Mouse (Mus musculus) kidney, postnatal 25 days (tissue): ENCODE results near the gene Kdsr.

Experiments used
- DNase-seq, 2 experiments: peaks; one replicate each; pipeline ENCODE4 v3.0.0; 2021; ENCODE audit warnings: mixed read lengths in 2 of 2

Gene Kdsr

GRCm38 (mm10) chr1:106759572-106760435, at the start of gene Kdsr:
Gene Kdsr, minus strand, starts transcription at chr1:106759727.
- peak; percentile 97 to 99 for DNase-seq

GRCm38 (mm10) chr1:106799931-106800330, 40.4 kb upstream of the Kdsr start:
- DNase-seq = no peak

- DNase-seq = no peak
Observed at GRCm38 (mm10) chr1:106799406-106799805, 39.9 kb upstream of the Kdsr start.

DNA sequence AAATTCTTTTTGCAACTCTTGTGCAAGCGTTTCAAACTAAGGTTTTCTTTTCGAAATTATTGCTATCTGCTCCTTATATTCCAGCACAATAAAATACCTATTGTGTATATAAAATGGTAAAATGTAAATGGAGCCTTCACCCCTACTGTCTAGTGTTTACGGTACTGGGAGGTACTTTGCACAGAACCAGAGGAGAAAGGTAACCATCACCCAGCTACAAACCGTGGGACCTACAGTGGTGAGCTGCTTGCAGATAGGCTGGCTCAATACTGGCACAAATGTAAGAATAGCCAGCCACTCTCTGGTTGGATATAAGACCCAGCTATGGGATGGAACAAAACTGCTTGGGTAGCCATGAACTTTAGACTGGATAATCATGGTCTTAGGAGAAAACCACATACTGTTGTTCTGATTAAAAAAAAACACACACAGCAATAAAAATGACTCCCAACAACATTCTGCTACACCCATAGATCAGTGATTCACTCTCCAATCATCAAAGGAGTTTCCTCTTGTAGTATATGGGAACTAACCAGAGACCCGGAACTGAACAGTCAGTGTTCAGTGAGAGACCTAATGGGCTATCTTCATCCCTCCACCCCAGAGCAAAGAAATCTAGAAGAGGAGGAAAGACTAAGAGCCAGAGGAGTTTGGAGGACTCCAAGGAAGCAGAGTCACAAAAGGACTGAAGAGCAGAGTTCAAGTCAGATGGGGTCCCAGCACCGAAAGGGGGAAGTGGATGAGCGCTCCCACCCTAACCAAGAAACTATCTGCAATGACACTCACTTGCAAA, 37.7 kb upstream of the Kdsr start:
- no peak for DNase-seq

GRCm38 (mm10) chr1:106796542-106796924, 37.0 kb upstream of the Kdsr start, which contains the start of gene Vps4b:
Gene Vps4b, minus strand, starts transcription at chr1:106796728.
- peak; percentile 94 to 96 for DNase-seq

DNA sequence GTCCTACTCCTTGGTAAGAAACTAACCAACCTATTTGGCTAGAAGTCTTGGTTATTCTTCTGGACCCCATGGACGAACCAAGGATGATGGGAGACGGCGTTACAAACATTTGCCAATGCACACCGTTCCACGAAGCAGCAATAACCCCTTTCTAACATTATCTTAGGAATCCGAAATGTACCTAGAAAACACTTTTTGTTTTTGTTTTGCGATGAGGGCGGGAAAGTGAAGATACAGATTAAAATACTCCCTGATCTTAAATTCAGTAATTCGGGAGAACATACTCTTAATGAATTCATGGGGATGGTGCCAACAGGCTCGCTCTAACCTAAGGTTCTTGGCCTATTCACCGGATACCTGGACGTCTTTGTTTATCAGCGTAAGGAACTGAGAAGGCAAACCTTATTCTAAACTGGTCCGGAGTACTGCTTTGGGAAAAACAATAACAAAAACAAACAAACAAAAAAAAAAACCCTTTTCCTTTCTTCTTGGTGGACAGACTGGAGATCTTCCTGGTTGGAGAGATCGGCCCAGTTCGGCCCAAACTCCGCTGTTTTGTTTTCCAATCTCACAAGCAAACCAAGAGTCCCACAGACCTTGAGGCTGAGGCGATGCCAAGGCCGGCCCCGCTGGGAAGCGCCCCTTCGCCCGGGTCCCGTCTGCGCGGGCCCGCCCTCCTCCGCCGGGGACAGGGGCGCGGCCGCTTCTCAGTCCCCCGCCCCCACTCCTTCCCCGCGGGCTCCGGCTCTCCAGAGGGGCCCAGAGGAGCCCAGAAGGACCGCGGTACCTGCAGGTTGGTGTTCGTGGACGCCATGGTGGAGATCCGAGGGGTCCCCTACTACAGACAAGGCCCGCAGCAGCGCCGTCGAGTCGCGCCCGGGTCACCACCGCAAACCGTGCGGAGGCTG, 36.4 kb upstream of the Kdsr start:
- DNase-seq = peak; percentile 47 to 71

GRCm38 (mm10) chr1:106774896-106775295, 15.4 kb upstream of the Kdsr start:
- DNase-seq = no peak

DNA sequence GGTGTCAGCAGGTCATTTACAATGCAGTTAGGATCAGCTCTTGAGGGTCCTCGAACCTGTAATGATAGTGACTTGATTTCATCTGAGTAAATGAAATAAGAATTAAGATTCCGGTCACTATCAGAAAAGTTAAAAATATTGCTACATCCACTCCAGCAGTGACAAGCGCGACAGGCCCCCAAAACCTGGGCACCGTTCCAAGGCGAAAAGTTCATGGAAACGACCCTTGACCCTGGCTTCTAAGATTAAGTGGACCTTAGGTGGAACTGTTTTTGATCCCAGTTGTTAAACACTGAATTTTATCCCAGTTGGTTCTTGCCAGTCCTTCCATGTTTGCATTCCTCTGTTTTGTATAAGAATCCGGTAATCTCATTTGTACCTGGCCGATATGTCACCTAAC, 14.6 kb upstream of the Kdsr start:
- peak in 1 of 2 experiments; percentile 14 for DNase-seq

- DNase-seq = no peak
Observed at GRCm38 (mm10) chr1:106768773-106769172, 9.2 kb upstream of the Kdsr start.

GRCm38 (mm10) chr1:106765771-106766170, 6.2 kb upstream of the Kdsr start:
- DNase-seq = no peak

GRCm38 (mm10) chr1:106764846-106765245, 5.3 kb upstream of the Kdsr start:
- DNase-seq = no peak

- DNase-seq = no peak
Observed at GRCm38 (mm10) chr1:106764281-106764680, 4.8 kb upstream of the Kdsr start.

- DNase-seq = no peak
Observed at GRCm38 (mm10) chr1:106760750-106761149, 1.2 kb upstream of the Kdsr start.

- peak; percentile 20 to 48 for DNase-seq
Observed at GRCm38 (mm10) chr1:106758734-106759571, 574 bp downstream of the Kdsr start.

DNA sequence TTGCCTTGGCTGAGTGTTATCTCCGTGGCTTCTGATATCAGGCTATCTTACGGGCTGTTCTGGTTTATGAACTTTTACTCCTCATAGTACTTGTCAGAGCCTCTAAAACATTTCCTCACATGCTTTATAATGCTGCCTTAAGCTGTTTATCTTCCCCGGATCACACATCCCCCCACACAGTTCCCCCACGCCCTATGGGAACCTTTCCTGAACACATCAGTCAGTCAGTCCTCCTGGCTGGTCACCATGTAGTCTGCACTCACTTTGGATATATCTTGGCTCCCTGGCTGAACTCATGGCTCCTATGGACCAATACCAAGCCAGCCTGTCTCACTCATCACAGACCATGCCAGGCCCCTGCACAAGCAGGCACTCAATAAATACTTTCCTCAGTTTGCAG, 2.9 kb downstream of the Kdsr start:
- DNase-seq = no peak

DNA sequence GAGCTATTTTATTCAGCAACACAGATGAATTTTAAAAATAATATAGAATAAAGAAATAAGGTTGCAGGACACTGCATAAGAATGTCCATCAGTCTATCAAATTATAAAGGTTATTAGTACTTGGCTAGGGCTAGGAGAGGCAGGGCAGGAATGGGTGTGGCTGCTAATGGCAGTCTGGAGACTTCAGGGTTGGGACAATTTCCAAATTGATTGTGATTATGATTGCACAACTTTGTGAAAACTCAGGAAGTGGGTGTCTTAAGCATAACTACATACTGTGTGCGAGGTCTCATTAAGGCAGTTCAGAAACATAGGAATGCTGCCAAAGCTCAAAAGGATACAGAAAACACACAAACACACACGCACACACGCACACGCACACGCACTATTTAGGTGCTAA, 7.5 kb downstream of the Kdsr start:
- DNase-seq = no peak

DNA sequence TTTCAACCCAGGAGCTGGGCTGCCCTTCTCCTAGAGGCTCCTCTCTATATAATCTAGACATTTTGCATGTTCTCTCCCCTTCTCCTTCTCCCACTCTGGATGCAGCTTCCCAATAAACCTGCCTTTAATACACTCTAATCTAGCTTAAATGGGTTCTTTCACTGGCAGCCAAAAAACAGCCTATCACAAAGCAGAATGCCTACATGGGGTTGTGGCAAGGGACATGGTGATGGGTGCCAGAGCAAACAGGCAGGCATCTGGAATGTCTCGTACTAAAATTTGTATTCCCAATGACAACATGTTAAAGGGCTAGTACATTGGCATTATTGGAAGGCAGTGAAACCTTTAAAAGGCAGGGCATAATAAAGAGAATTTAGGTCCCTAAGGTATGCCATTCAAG, 8.9 kb downstream of the Kdsr start:
- DNase-seq = no peak

DNA sequence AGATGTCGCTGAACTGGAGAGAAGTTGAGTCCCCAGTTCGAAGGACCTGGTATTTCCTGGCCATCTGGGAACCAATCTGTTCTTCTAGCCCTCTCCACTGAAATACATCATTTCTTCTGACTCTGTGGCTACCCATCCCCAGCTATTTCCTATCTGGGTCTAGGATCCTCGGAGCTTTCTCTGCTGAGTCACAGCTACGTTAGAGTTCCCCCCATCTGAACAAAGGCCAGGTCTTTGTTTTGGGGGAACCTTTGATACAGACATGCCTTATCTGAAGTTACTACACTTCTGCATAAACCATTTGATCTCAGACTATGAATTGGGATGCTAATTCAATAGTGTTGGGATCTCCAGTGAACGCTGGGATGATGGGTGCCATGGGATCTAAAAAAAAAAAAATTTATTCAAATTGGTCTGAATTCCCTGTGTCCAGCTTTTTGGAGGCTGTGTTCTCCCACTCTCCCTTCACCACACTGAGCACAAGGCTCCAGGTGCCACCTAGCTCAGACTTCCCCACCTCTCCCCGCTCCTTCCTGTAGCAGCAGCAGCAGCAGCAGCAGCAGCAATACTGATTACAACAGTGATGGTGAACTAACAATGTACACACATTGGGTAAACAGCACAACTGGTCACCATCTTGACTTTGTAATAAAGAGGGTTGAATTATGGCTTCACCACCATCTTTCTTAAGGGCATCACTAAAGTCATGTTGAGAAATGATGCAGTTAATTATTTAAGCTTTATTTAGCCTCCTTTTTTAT, 10.8 kb downstream of the Kdsr start:
- no peak for DNase-seq

GRCm38 (mm10) chr1:106742980-106743379, 16.5 kb downstream of the Kdsr start:
- DNase-seq = no peak

DNA sequence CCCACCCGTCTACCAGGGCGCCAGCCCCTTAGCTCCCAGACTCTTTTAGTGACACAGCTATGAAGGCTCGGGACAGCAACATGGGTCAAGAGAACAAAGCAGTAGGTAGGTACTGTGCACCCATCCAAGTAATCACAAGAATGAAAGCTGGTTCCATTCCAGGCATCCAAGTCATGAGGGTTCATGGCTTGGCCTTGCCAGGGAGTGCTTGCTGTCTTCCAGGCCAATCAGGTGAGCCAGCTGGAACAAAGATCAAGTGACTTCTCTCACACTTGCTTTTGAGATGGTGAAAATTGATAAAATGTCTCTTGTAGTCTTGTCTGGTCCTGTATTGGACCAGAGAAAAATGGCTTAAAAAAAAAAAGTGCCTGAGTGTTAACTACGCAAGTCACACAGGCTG, 18.8 kb downstream of the Kdsr start:
- no peak for DNase-seq

- no peak for DNase-seq
Observed at GRCm38 (mm10) chr1:106739810-106740209, 19.7 kb downstream of the Kdsr start.
